Mouse (Mus musculus) bone marrow macrophage, adult 2 months (primary cell): Measurements from ENCODE around the gene D130043K22Rik.

Experiments used
- CTCF ChIP-seq: IDR thresholded peaks from 2 replicates; pipeline ENCODE4 v1.5.1; 2012; ENCODE audit warnings: low read depth, mild to moderate bottlenecking, low read length, moderate library complexity
- POLR2A ChIP-seq: IDR thresholded peaks from 2 replicates; pipeline ENCODE4 v1.6.1; 2012; ENCODE audit warnings: mild to moderate bottlenecking, low read depth, low read length, borderline replicate concordance

DNA sequence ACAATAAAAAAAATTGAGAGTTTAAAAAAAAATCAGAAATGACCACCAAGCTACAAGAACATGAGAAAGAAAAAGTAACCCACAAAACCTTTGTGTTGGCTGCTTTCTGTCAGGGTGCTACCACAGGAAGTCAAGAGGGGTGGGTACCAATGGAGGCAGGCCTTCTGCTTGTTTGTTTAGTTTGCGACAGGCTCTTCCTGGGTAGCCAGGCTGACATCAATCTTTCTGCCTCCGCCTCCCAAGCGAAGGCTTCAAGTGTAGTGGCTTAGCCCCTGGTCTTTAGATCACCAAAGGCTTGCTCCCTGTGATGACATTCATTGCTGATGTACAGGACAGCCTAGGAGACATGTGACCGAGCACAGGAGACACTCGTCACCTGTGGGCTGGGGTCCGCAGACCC lies 76.3 kb downstream of the D130043K22Rik start:
- TF ChIP-seq POLR2A (no peak), CTCF (no peak)
